Mouse (Mus musculus) lung, adult 2 months (tissue): ENCODE measurements around the gene Hoxb4. TPM values are rescaled to one million over a fixed set of nuclear protein-coding genes. Genes with fewer than 3 reads are reported as not detected.

Source experiments
- DNase-seq: peaks from one replicate; pipeline ENCODE4 v3.0.0; 2022
- H3K4me1 ChIP-seq: fragments of 200-500 bp; 2 replicates; pipeline ENCODE4 v1.6.1; 2011; ENCODE audit warnings: low read length; ENCODE audit not compliant: control insufficient read depth, insufficient read depth
- H3K4me3 ChIP-seq: fragments of 200-500 bp; replicated peaks from 2 replicates; pipeline ENCODE3; 2011; ENCODE audit warnings: low read depth, mild to moderate bottlenecking, control low read depth, low read length; ENCODE audit errors: extremely low read depth
- CTCF ChIP-seq: fragments of 200-500 bp; IDR thresholded peaks from 2 replicates; pipeline ENCODE4 v1.5.1; 2011; ENCODE audit warnings: mild to moderate bottlenecking, low read length, control low read depth; ENCODE audit not compliant: insufficient read depth
- POLR2A ChIP-seq: fragments of 200-500 bp; IDR thresholded peaks from 2 replicates; pipeline ENCODE4 v1.6.1; 2011; ENCODE audit warnings: low read depth, mild to moderate bottlenecking, control low read depth, low read length, borderline replicate concordance; ENCODE audit errors: extremely low read depth
- WGBS: fragments of 180-500 bp; shearing (Covaris S2); methylation state at CpG from one replicate; pipeline ENCODE4 v1.1.7; 2018; 5-methylcytosine and 5-hydroxymethylcytosine counted together
- polyA plus RNA-seq: library from polyadenylated mRNA; depleted of rRNA; stranded (reverse); fragments of >200 nt; gene quantifications from 2 replicates; pipeline ENCODE4 v1.2.3, GENCODE M21; 2012

Hoxb4 gene
- polyA plus RNA-seq, 1 experiment: 9.9 TPM

DNA sequence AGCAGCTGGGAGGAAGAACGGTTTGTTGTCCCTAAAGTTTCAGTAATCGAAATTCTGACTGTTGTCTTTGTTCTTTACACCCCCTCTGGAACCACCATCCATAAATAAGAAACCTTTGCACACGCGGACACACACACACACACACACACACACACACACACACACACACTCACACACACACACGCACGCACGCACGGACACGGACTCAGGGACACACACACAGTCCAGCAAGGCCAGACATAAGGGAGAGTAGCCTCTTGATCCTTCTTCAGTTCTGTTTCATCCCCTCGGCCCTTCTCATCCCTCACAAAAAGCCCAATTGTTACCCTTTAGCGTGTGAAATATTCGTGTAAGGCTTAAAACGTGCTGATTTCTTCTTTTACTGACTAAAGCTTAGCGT lies 39.7 kb upstream of the Hoxb4 start:
- TF ChIP-seq CTCF: no peak
- TF ChIP-seq POLR2A: no peak
- WGBS: 24% methylated on average over 14 of the region's 14 CpGs
- H3K4me3 ChIP-seq: no peak overlapping the region
- no peak for DNase-seq
- 0 out of 2 replicates have a peak, but pooled peaks cover 2% of the 10 kb centered on the region for H3K4me1 ChIP-seq

DNA sequence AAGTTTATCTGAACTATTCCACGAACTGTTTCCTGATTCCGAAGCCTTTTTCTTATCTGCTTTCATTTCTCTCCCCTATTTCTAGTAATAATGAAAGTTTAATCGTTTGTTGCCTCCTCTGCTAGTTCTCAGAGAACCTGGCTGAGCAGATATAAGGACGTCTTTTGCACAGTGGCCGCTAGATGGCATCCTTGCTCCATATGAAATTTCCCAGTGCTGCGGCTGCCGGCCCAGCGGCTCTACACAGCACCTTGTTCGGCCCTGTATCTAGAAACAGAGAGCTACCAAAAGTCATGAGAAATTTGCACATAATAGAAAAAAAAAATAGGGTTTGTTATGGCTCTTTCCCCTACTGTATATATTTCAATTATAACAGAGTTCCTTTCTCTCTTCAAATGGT lies 39.3 kb upstream of the Hoxb4 start:
- Histone ChIP-seq H3K4me1 (0 out of 2 replicates have a peak, but pooled peaks cover 2% of the 10 kb centered on the region), H3K4me3 (no peak overlapping the region)
- peak; percentile 80 for DNase-seq
- 2% methylated on average over 9 of the region's 9 CpGs for WGBS
- TF ChIP-seq POLR2A (no peak), CTCF (peak; percentile 64)

DNA sequence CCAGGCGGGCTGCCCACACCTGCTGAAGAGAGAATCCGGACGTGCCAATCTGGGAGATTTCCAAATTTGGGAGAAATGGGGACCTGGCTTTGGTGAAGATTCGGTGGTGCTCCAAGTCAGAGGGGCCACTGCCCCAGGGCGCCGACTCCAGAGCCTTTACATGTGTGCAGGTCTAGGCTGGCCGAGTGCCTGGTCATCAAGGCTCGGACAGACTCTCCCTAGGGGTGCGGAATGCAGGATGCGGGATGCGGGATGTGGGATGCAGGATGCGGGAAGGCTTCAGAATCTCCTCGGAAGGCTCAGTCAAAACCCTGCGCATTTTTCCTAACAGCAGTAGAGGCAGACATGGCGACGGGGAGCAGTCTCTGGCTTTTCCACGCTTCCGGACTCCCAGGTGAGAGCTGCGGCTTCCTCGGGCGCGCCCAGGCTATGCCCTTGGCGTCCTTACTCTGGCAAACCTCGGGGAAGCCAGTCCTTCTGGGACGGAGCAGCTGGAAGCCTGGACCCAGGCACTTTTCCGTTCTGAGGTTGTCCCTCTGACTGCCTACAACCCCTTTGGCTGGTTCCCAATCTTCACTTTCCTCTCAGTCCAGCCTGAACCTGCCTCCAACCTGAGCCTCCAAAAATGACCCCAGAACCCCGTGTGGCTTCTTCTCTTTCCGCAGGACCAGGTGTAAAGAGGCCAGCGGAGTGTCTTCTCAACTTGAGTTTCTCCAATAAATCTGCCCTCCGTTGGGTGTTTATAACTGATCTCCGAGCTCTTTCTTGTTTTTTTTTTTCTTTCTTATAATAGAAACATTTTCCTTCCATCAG lies 38.4 kb upstream of the Hoxb4 start:
- Histone ChIP-seq H3K4me3 (no peak overlapping the region), H3K4me1 (0 out of 2 replicates have a peak, but pooled peaks cover 2% of the 10 kb centered on the region)
- no peak for TF ChIP-seq CTCF
- TF ChIP-seq POLR2A: no peak
- DNase-seq: no peak
- 7% methylated on average over 31 of the region's 31 CpGs for WGBS

- Histone ChIP-seq H3K4me3 (no peak overlapping the region), H3K4me1 (0 out of 2 replicates have a peak, but pooled peaks cover 2% of the 10 kb centered on the region)
- DNase-seq: no peak
- 37% methylated on average over 8 of the region's 8 CpGs for WGBS
- TF ChIP-seq POLR2A (no peak), CTCF (no peak)
Measured at GRCm38 (mm10) chr11:96280399-96281378, 37.4 kb upstream of the Hoxb4 start.

GRCm38 (mm10) chr11:96281396-96281795 lies 36.7 kb upstream of the Hoxb4 start:
- WGBS: 18% methylated on average over 18 of the region's 18 CpGs
- TF ChIP-seq POLR2A: no peak
- no peak for TF ChIP-seq CTCF
- H3K4me3 ChIP-seq: no peak overlapping the region
- H3K4me1 ChIP-seq: 0 out of 2 replicates have a peak, but pooled peaks cover 2% of the 10 kb centered on the region
- no peak for DNase-seq

DNA sequence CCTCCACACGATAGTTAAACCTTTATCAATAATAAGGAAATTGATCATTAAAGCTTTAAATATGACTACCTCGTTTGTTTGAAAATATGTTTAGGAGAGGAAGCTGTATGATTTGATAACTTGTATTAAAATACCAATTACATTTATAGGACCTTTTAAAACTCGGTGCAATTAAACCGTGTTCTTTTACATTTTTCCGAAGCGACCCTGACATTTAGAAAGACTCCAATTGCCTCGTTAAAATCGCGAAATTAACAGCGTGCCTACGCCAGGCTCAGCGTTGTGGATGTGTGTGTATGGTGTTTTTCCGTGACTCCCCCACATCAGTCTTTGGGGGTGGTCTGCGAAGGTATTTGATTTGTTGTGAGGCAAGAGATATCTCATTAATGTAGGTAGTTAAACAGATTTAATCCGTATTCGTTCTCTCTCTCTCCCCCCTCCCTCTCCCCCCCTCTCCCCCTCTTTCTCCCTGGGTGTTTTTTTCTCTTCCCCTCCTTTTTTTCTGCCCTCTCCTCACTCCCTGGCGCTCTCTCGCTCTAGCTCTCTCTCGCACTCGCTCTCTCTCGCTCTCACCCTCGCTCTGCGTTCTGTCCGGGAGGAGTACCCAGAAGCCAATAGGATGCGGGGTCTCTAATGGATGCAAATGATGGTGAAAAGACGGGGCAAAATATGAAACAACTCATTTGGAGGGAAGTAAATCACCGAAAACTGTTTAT lies 36.1 kb upstream of the Hoxb4 start, which contains the start of gene Hoxb8:
Gene Hoxb8 (plus strand): TSS at position 51 of the 716 bp plus-strand sequence.
- H3K4me1 ChIP-seq: 0 out of 2 replicates have a peak, but pooled peaks cover 2% of the 10 kb centered on the region
- no peak for TF ChIP-seq CTCF
- no peak for TF ChIP-seq POLR2A
- DNase-seq: no peak
- no peak within 1 kb of the TSS for H3K4me3 ChIP-seq
- 9% methylated on average over 27 of the region's 27 CpGs for WGBS

DNA sequence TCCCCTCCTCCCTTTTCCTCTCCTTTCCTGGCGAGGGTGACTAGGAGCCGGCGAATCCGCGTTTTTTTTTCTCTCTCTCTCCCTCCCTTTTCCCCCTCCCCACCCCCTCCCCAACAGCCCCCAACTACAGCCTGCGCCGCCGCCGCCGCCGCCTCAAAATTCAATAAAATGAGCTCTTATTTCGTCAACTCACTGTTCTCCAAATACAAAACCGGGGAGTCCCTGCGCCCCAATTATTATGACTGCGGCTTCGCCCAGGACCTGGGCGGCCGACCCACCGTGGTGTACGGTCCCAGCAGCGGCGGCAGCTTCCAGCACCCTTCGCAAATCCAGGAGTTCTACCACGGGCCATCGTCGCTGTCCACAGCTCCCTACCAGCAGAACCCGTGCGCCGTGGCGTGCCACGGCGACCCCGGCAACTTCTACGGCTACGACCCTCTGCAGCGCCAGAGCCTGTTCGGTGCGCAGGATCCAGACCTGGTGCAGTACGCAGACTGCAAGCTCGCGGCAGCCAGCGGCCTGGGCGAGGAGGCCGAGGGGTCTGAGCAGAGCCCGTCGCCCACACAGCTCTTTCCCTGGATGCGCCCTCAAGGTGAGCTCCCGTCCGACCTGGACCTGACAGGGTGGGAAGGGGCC lies 35.2 kb upstream of the Hoxb4 start:
- Histone ChIP-seq H3K4me3 (no peak overlapping the region), H3K4me1 (0 out of 2 replicates have a peak, but pooled peaks cover 2% of the 10 kb centered on the region)
- no peak for DNase-seq
- no peak for TF ChIP-seq POLR2A
- WGBS: 3% methylated on average over 47 of the region's 49 CpGs

GRCm38 (mm10) chr11:96284041-96284749 lies 33.9 kb upstream of the Hoxb4 start:
- Histone ChIP-seq H3K4me3 (peak overlapping the region; percentile 59), H3K4me1 (0 out of 2 replicates have a peak, but pooled peaks cover 2% of the 10 kb centered on the region)
- 2% methylated on average over 49 of the region's 49 CpGs for WGBS
- DNase-seq: no peak
- TF ChIP-seq POLR2A (0 out of 2 replicates have a peak, but pooled peaks have one; percentile 13), CTCF (no peak)
